Mouse (Mus musculus): Measurements from ENCODE around the gene Adprh. TPM values are rescaled to one million over a fixed set of nuclear protein-coding genes. Genes with fewer than 3 reads are reported as not detected.

Adprh gene
- total and polyA plus RNA-seq, 2 experiments from 2014 or later: 47.0 to 131 TPM

DNA sequence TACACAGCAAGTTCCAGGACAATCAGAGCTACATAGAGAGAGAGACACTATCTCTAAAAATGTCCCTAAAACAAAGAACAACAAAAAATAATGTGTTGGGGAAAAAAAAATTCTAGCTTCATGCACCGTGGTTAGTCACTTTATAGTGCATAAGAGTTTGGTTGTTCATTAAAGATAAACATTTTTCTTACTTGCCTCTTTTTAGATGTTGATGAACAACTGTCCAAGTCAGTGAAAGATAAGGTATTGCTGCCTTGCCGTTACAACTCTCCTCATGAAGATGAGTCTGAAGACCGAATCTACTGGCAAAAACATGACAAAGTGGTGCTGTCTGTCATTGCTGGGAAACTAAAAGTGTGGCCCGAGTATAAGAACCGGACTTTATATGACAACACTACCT lies 21.2 kb upstream of the Adprh start:
- H3K36me3 ChIP-seq (ENCODE audit: insufficient read depth, low read length): no peaks in the 10 kb centered on the region
- no peak overlapping the region for H3K27ac ChIP-seq
- ATAC-seq: no peak
- WGBS: 91% methylated on average over 5 of the region's 5 CpGs
- no peak for DNase-seq (ENCODE audit: low spot score)
- H3K9me3 ChIP-seq (ENCODE audit: low read length): no peaks in the 10 kb centered on the region
- no peak overlapping the region for H3K4me3 ChIP-seq (ENCODE audit: low read length)
- H3K9ac ChIP-seq (replicated peaks; ENCODE audit: low read length): no peak overlapping the region
- H3K4me2 ChIP-seq (ENCODE audit: low read depth, low read length): no peak overlapping the region
- TF ChIP-seq CTCF (IDR thresholded peaks at IDR 0.05; ENCODE audit: low read depth): no peak
- H3K27me3 ChIP-seq (ENCODE audit: insufficient read depth, low read length): no peaks in the 10 kb centered on the region
- H3K4me1 ChIP-seq (ENCODE audit: insufficient read depth, low read length): no peaks in the 10 kb centered on the region

DNA sequence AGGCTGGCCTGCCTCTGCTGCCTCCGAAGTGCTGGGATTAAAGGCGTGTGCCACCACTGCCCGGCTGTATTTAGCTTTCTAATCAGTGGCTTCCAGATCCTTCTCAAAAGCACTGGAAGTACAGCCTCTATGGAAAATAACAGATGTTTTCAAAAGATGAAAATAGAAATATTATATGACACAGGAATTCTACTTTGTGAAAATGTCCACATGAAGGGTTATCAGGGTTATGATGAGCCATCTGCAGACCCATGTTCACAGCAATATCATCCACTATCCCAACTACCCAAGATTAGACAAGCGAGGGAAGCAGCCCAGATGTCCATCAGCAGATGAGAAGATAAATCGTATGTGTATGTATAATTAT lies 20.0 kb upstream of the Adprh start:
- no peak for ATAC-seq
- TF ChIP-seq CTCF (IDR thresholded peaks at IDR 0.05; ENCODE audit: low read depth): no peak
- H3K36me3 ChIP-seq (ENCODE audit: insufficient read depth, low read length): no peaks in the 10 kb centered on the region
- no peak overlapping the region for H3K4me2 ChIP-seq (ENCODE audit: low read depth, low read length)
- DNase-seq (ENCODE audit: low spot score): no peak
- H3K9ac ChIP-seq (replicated peaks; ENCODE audit: low read length): no peak overlapping the region
- H3K4me3 ChIP-seq (ENCODE audit: low read length): no peak overlapping the region
- H3K4me1 ChIP-seq (ENCODE audit: insufficient read depth, low read length): no peaks in the 10 kb centered on the region
- no peaks in the 10 kb centered on the region for H3K27me3 ChIP-seq (ENCODE audit: insufficient read depth, low read length)
- no peak overlapping the region for H3K27ac ChIP-seq
- 96% methylated on average over 5 of the region's 5 CpGs for WGBS
- H3K9me3 ChIP-seq (ENCODE audit: low read length): no peaks in the 10 kb centered on the region

DNA sequence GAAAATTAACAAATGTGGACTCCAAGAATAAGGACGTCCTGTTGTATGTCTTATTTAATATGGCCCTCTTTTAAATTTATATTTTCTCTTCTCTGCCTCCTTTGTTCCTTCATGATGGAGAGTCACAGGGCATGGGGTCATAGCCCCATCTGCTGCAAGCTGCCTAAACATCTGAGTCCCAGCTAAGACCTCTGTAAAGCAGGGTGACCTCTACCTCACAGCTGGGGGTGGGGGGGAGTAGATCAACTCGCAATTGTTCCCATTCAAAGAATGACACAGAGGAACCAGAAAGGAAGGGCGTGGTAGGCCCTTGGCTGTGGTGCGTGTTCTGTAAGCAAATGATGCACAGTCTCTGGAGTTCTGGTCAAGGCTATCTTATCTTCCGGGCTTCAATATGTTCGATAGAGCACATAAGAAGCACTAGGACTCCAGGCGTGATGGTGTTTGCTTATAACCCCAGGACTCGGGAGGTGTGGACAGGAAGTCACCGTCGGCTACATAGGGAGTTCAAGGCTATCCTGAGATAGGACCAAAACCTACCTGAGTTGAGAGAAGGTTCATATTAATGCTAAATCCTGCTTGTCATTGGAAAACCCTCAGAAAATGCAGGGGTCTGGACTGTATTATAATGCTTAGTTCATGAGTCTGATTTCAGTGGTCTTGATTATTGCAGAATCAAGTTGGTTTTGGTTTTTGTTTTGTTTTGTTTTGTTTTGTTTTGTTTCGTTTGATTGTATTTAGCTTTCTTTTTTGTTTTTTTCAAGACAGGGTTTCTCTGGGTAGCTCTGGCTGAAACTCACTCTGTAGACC lies 19.4 kb upstream of the Adprh start:
- no peaks in the 10 kb centered on the region for H3K9me3 ChIP-seq (ENCODE audit: low read length)
- no peak for ATAC-seq
- WGBS: 74% methylated on average over 11 of the region's 11 CpGs

DNA sequence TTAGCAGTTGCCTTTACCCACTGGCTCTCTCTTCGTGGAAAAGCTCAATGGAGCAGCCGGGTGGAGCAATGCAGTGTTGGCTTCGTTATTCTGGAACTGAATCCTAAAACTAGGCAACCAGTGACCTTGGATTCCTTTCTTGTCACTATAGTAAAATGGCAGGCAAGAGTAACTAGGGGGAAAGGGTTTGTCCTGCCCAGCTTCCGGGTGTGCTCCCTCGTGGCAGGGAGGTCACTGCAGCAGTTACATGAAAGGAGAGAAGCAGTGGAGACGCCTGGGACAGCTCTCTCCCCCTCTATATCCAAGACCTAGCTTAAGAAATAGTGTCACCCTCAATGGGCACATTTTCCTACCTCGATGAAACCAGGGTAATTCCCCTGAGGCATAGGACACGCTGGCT lies 16.9 kb upstream of the Adprh start:
- H3K27ac ChIP-seq: no peak overlapping the region
- DNase-seq (ENCODE audit: low spot score) (no peak), ATAC-seq (no peak)
- no peaks in the 10 kb centered on the region for H3K4me1 ChIP-seq (ENCODE audit: insufficient read depth, low read length)
- H3K9ac ChIP-seq (replicated peaks; ENCODE audit: low read length): no peak overlapping the region
- no peaks in the 10 kb centered on the region for H3K9me3 ChIP-seq (ENCODE audit: low read length)
- TF ChIP-seq CTCF (IDR thresholded peaks at IDR 0.05; ENCODE audit: low read depth): no peak
- no peak overlapping the region for H3K4me3 ChIP-seq (ENCODE audit: low read length)
- H3K36me3 ChIP-seq (ENCODE audit: insufficient read depth, low read length): no peaks in the 10 kb centered on the region
- WGBS: 71% methylated on average over 8 of the region's 8 CpGs
- H3K27me3 ChIP-seq (ENCODE audit: insufficient read depth, low read length): no peaks in the 10 kb centered on the region
- H3K4me2 ChIP-seq (ENCODE audit: low read depth, low read length): no peak overlapping the region

More for the DNA sequence above, 19.4 kb upstream of the Adprh start:
- no peak overlapping the region for H3K27ac ChIP-seq
- H3K9ac ChIP-seq (replicated peaks; ENCODE audit: low read length): no peak overlapping the region
- H3K27me3 ChIP-seq (ENCODE audit: insufficient read depth, low read length): no peaks in the 10 kb centered on the region
- H3K4me2 ChIP-seq (ENCODE audit: low read depth, low read length): no peak overlapping the region
- H3K4me1 ChIP-seq (ENCODE audit: insufficient read depth, low read length): no peaks in the 10 kb centered on the region
- no peak for DNase-seq (ENCODE audit: low spot score)
- no peak for TF ChIP-seq CTCF (IDR thresholded peaks at IDR 0.05; ENCODE audit: low read depth)
- H3K36me3 ChIP-seq (ENCODE audit: insufficient read depth, low read length): no peaks in the 10 kb centered on the region
- H3K4me3 ChIP-seq (ENCODE audit: low read length): no peak overlapping the region

DNA sequence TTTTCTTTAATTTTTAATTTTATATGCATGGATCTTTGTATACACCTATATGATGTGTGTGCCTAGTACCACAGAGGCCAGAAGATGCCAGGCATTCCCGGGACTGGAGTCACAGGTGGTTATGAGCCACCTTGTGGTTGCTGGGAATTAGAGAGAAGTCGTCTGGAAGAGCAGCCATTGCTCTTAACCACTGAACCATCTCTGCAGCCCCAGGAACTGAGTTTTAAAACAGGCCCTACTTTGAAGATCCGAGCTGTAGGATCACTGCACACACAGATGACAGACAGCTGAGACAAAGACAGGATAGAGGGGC lies 16.2 kb upstream of the Adprh start:
- WGBS: 38% methylated on average over 3 of the region's 3 CpGs
- no peak for ATAC-seq

DNA sequence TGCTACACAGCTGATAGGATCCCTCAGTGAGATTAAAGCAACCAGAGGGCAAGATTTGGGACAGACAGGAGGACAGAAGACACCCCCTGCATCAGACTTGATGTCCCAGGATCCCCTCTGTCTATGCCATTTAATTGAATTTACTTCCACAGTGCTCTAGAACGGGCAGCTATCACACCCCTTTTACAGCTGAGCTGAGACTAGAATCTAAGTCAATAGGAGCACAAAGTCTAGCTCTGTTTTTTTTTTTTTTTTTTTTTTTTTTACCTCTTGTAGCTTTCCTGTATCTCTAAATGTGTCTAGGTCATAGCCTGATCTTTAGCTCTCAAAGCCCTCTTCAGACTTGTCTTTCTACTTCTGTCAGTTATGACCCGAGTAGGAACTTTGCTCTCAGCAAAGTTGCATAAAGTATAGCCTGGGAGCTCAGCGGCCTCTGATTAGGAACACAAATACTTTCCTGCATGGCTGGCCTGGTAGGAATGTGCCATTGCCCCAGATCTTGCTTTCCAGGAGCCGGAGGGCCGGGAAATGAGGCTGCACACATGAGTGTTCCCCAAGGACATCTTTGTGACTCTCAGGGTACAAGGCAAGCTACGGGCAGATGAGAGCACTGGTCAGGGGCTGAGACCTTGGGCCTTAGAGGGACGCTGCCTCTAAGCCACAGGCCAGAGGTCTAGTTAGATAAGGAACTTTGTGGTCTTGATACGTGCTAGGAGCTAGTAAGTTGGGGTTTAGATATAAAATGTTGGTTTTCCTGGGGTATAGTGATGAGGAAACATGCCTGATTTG lies 15.6 kb upstream of the Adprh start:
- no peaks in the 10 kb centered on the region for H3K36me3 ChIP-seq (ENCODE audit: insufficient read depth, low read length)
- H3K4me3 ChIP-seq (ENCODE audit: low read length): no peak overlapping the region
- WGBS: 81% methylated on average over 8 of the region's 8 CpGs
- no peak for TF ChIP-seq CTCF (IDR thresholded peaks at IDR 0.05; ENCODE audit: low read depth)
- no peaks in the 10 kb centered on the region for H3K27me3 ChIP-seq (ENCODE audit: insufficient read depth, low read length)
- DNase-seq (ENCODE audit: low spot score) (no peak), ATAC-seq (no peak)
- no peaks in the 10 kb centered on the region for H3K4me1 ChIP-seq (ENCODE audit: insufficient read depth, low read length)
- no peak overlapping the region for H3K27ac ChIP-seq
- H3K9ac ChIP-seq (replicated peaks; ENCODE audit: low read length): no peak overlapping the region
- no peaks in the 10 kb centered on the region for H3K9me3 ChIP-seq (ENCODE audit: low read length)
- H3K4me2 ChIP-seq (ENCODE audit: low read depth, low read length): no peak overlapping the region

More for the DNA sequence above, 16.2 kb upstream of the Adprh start:
- Histone ChIP-seq H3K36me3 (ENCODE audit: insufficient read depth, low read length) (no peaks in the 10 kb centered on the region), H3K4me2 (ENCODE audit: low read depth, low read length) (no peak overlapping the region), H3K27ac (no peak overlapping the region), H3K9me3 (ENCODE audit: low read length) (no peaks in the 10 kb centered on the region), H3K9ac (replicated peaks; ENCODE audit: low read length) (no peak overlapping the region), H3K4me3 (ENCODE audit: low read length) (no peak overlapping the region), H3K4me1 (ENCODE audit: insufficient read depth, low read length) (no peaks in the 10 kb centered on the region), H3K27me3 (ENCODE audit: insufficient read depth, low read length) (no peaks in the 10 kb centered on the region)
- no peak for DNase-seq (ENCODE audit: low spot score)
- no peak for TF ChIP-seq CTCF (IDR thresholded peaks at IDR 0.05; ENCODE audit: low read depth)

Data from hindbrain, postnatal 0 days (tissue).